Mouse (Mus musculus): ENCODE results near the gene Tpbgl.

GRCm38 (mm10) chr7:99625722-99626375 lies 1.1 kb downstream of the Tpbgl start:
- TF ChIP-seq GATA1 (IDR thresholded peaks at IDR 0.05; ENCODE audit: borderline replicate concordance, low read length) (no peak), FLI1 (IDR thresholded peaks at IDR 0.05; ENCODE audit: low read length) (no peak)
